22 mouse cellular contexts compared by ENCODE assay signal in genomic region chr15:67899772-67900171, GRCm38 (mm10).
DNase-seq lines count a peak whose midpoint lies in the region; ATAC-seq and TF ChIP-seq lines count a peak whose summit lies in the region.
"Had no signal": no experiment of that assay in that cellular context is flagged by ENCODE, and none has a peak within 500 bp of the region (broad histone marks: within the 10 kb centered on the region; RNA-seq: fewer than 3 reads in every experiment).

No protein-coding gene starts in this region.

- peaks cover 18% of the 10 kb centered on the region for H3K4me1 ChIP-seq in forebrain, embryonic 15.5 days
- peaks cover 12% of the 10 kb centered on the region; the same call in 1 of the 2 replicates for H3K4me1 ChIP-seq in forebrain, embryonic 13.5 days
- 0 out of 2 replicates have a peak, but pooled peaks cover 2% of the 10 kb centered on the region for H3K4me1 ChIP-seq in neural tube, embryonic 14.5 days (ENCODE audit: control insufficient read depth, insufficient read depth, low read length)
- no peaks in the 10 kb centered on the region for H3K4me1 ChIP-seq in stomach, postnatal 0 days (replicated peaks; ENCODE audit: control insufficient read depth, insufficient read depth)
- H3K4me1 ChIP-seq: embryonic facial prominence, embryonic 12.5 days; hindbrain, embryonic 10.5 days; limb, embryonic 13.5 days; liver, embryonic 13.5 days; megakaryocyte, embryonic 14.5 days; midbrain, embryonic 13.5 days; neural tube, embryonic 12.5 days had no signal

- H3K4me2 ChIP-seq in forebrain, embryonic 15.5 days (replicated peaks): no peak overlapping the region
- no peak overlapping the region for H3K4me2 ChIP-seq in forebrain, embryonic 13.5 days
- no peak overlapping the region for H3K4me2 ChIP-seq in neural tube, embryonic 14.5 days (ENCODE audit: low read depth, low read length)
- no peak overlapping the region for H3K4me2 ChIP-seq in stomach, postnatal 0 days (replicated peaks; ENCODE audit: low read depth)
- H3K4me2 ChIP-seq: embryonic facial prominence, embryonic 12.5 days; heart, embryonic 11.5 days; intestine, embryonic 15.5 days; limb, embryonic 13.5 days; liver, embryonic 13.5 days; midbrain, embryonic 13.5 days; neural tube, embryonic 12.5 days had no signal

- no peak overlapping the region for H3K9ac ChIP-seq in forebrain, embryonic 15.5 days (replicated peaks)
- H3K9ac ChIP-seq in forebrain, embryonic 13.5 days: no peak overlapping the region
- H3K9ac ChIP-seq in neural tube, embryonic 14.5 days (replicated peaks; ENCODE audit: low read depth, low read length): no peak overlapping the region
- no peak overlapping the region for H3K9ac ChIP-seq in stomach, postnatal 0 days (ENCODE audit: low read length)
- H3K9ac ChIP-seq: embryonic facial prominence, embryonic 12.5 days; intestine, embryonic 15.5 days; limb, embryonic 13.5 days; liver, embryonic 13.5 days; midbrain, embryonic 13.5 days; neural tube, embryonic 12.5 days had no signal

- ATAC-seq in forebrain, embryonic 15.5 days (replicated peaks): no peak
- ATAC-seq in forebrain, embryonic 13.5 days: no peak
- ATAC-seq in neural tube, embryonic 14.5 days (ENCODE audit: low read depth): peak; percentile 10; the same call in 1 of the 2 replicates
- no peak for ATAC-seq in stomach, postnatal 0 days (ENCODE audit: low FRiP score, low TSS enrichment)
- ATAC-seq: intestine, embryonic 15.5 days had no signal

- no peaks in the 10 kb centered on the region for H3K27me3 ChIP-seq in forebrain, embryonic 15.5 days
- no peaks in the 10 kb centered on the region for H3K27me3 ChIP-seq in forebrain, embryonic 13.5 days
- no peaks in the 10 kb centered on the region for H3K27me3 ChIP-seq in neural tube, embryonic 14.5 days (ENCODE audit: control insufficient read depth, insufficient read depth, low read length)
- no peaks in the 10 kb centered on the region for H3K27me3 ChIP-seq in stomach, postnatal 0 days (ENCODE audit: control insufficient read depth, insufficient read depth, low read length)
- H3K27me3 ChIP-seq: CH12.LX; embryonic facial prominence, embryonic 12.5 days; intestine, embryonic 15.5 days; limb, embryonic 13.5 days; liver, embryonic 13.5 days; megakaryocyte, embryonic 14.5 days; midbrain, embryonic 13.5 days; neural tube, embryonic 12.5 days had no signal

- H3K4me3 ChIP-seq in forebrain, embryonic 15.5 days: no peak overlapping the region
- H3K4me3 ChIP-seq in forebrain, embryonic 13.5 days: no peak overlapping the region
- no peak overlapping the region for H3K4me3 ChIP-seq in left cerebral cortex, adult 2 months
- no peak overlapping the region for H3K4me3 ChIP-seq in neural tube, embryonic 14.5 days (ENCODE audit: low read depth, low read length)
- no peak overlapping the region for H3K4me3 ChIP-seq in stomach, postnatal 0 days (ENCODE audit: low read depth, low read length)
- H3K4me3 ChIP-seq: embryonic facial prominence, embryonic 12.5 days; erythroblast, embryonic 14.5 days; hindbrain, embryonic 10.5 days; intestine, embryonic 15.5 days; limb, embryonic 13.5 days; liver, embryonic 13.5 days; megakaryocyte, embryonic 14.5 days; midbrain, embryonic 13.5 days; neural tube, embryonic 12.5 days had no signal

- DNase-seq in left cerebral cortex, adult 2 months (ENCODE audit: extremely low spot score in 1 of 2, low spot score in 2 of 2): no peak
- no peak for DNase-seq in left cerebral cortex, postnatal 36 days (ENCODE audit: low spot score in 2 of 2)
- no peak for DNase-seq in neural tube, embryonic 10.5 days (ENCODE audit: extremely low spot score, low spot score)
- DNase-seq in stomach, postnatal 0 days (ENCODE audit: low spot score): no peak
- DNase-seq: B cell, adult 2 months; cerebellum, adult 18-20 months; liver, embryonic 13.5 days; thymus, postnatal 25 days had no signal

- TF ChIP-seq EP300 in stomach, postnatal 0 days (optimal IDR thresholded peaks at IDR 0.05): no peak

- intact Hi-C loops in left cerebral cortex, adult 2 months (cut with DNase I): loop anchor here (2.0 kb wide), 1 partner anchor 27 kb away; no protein-coding TSS in a partner anchor
- intact Hi-C loops in left cerebral cortex, postnatal 36 days (cut with DNase I): no loop called here

- no peaks in the 10 kb centered on the region for H3K9me3 ChIP-seq in forebrain, embryonic 15.5 days
- no peaks in the 10 kb centered on the region for H3K9me3 ChIP-seq in forebrain, embryonic 13.5 days (replicated peaks)
- no peaks in the 10 kb centered on the region for H3K9me3 ChIP-seq in neural tube, embryonic 14.5 days (ENCODE audit: control insufficient read depth, low read length)
- H3K9me3 ChIP-seq in stomach, postnatal 0 days (ENCODE audit: control insufficient read depth, low read length): no peaks in the 10 kb centered on the region
- H3K9me3 ChIP-seq: embryonic facial prominence, embryonic 12.5 days; G1E; hindbrain, embryonic 10.5 days; intestine, embryonic 15.5 days; limb, embryonic 13.5 days; liver, embryonic 13.5 days; megakaryocyte, embryonic 14.5 days; midbrain, embryonic 13.5 days; neural tube, embryonic 12.5 days had no signal

- WGBS in forebrain, embryonic 15.5 days: 76% methylated on average over 6 of the region's 6 CpGs
- WGBS in forebrain, embryonic 13.5 days: 88% methylated on average over 6 of the region's 6 CpGs
- WGBS in neural tube, embryonic 14.5 days: 76% methylated on average over 6 of the region's 6 CpGs
- 63% methylated on average over 6 of the region's 6 CpGs for WGBS in stomach, postnatal 0 days

- no peaks in the 10 kb centered on the region for H3K36me3 ChIP-seq in forebrain, embryonic 15.5 days
- H3K36me3 ChIP-seq in forebrain, embryonic 13.5 days (ENCODE audit: poor library complexity, severe bottlenecking): no peaks in the 10 kb centered on the region
- no peaks in the 10 kb centered on the region for H3K36me3 ChIP-seq in neural tube, embryonic 14.5 days (ENCODE audit: control insufficient read depth, insufficient read depth, low read length)
- no peaks in the 10 kb centered on the region for H3K36me3 ChIP-seq in stomach, postnatal 0 days (ENCODE audit: control insufficient read depth, insufficient read depth, low read length)
- H3K36me3 ChIP-seq: embryonic facial prominence, embryonic 12.5 days; G1E; hindbrain, embryonic 10.5 days; intestine, embryonic 15.5 days; limb, embryonic 13.5 days; liver, embryonic 13.5 days; midbrain, embryonic 13.5 days; neural tube, embryonic 12.5 days had no signal

- TF ChIP-seq CTCF in left cerebral cortex, adult 2 months (IDR thresholded peaks at IDR 0.05): no peak
- TF ChIP-seq CTCF in stomach, postnatal 0 days (IDR thresholded peaks at IDR 0.05; ENCODE audit: low read depth): no peak

- peak overlapping the region; percentile 73 for H3K27ac ChIP-seq in forebrain, embryonic 15.5 days (replicated peaks)
- no peak overlapping the region for H3K27ac ChIP-seq in forebrain, embryonic 13.5 days
- peak overlapping the region; percentile 66 for H3K27ac ChIP-seq in left cerebral cortex, adult 2 months
- H3K27ac ChIP-seq in neural tube, embryonic 14.5 days (ENCODE audit: low read depth, low read length): no peak overlapping the region
- no peak overlapping the region for H3K27ac ChIP-seq in stomach, postnatal 0 days (replicated peaks)
- H3K27ac ChIP-seq: embryonic facial prominence, embryonic 12.5 days; hindbrain, embryonic 10.5 days; intestine, embryonic 15.5 days; limb, embryonic 13.5 days; liver, embryonic 13.5 days; midbrain, embryonic 13.5 days; neural tube, embryonic 12.5 days had no signal

Comparison
In these comparisons a context has a peak if more than half of its experiments do, and no peak if none do; other contexts are left out.
1. H3K27ac ChIP-seq: peak in forebrain, embryonic 15.5 days (single experiment) and left cerebral cortex, adult 2 months (single experiment); none in forebrain, embryonic 13.5 days (single experiment), neural tube, embryonic 14.5 days (single experiment) and stomach, postnatal 0 days (single experiment).